Mouse (Mus musculus): ENCODE results near the gene Limch1. TPM values are rescaled to one million over a fixed set of nuclear protein-coding genes. Genes with fewer than 3 reads are reported as not detected.

Limch1 gene
- polyA plus RNA-seq, 1 experiment from 2014 or later: 58.6 TPM

DNA sequence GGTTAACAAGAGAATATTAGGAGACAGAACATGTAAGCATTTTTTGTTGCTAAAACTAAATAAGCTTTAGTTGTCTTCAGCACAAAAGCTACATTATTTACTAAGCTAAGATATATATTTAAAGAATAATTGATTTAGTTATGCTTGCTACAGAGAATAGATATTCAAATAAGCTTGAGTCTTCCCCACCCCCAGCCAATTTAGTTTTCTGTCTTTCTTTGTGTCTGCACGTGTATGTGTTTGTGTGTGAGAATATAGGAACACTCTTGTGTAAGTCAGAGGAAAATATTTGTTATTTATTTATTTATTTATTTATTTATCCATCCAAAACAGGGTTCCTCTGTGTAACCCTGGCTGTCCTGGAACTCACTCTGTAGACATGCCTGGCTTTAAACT is 14.3 kb upstream of the Limch1 start:
- Histone ChIP-seq H3K4me1 (replicated peaks; ENCODE audit: control insufficient read depth, insufficient read depth, low read length) (peaks cover 11% of the 10 kb centered on the region), H3K36me3 (replicated peaks; ENCODE audit: control insufficient read depth, insufficient read depth) (no peaks in the 10 kb centered on the region), H3K27me3 (ENCODE audit: control insufficient read depth, insufficient read depth, low read length) (no peaks in the 10 kb centered on the region), H3K9me3 (ENCODE audit: control insufficient read depth, low read length) (no peaks in the 10 kb centered on the region), H3K4me3 (replicated peaks; ENCODE audit: low read length) (no peak overlapping the region), H3K4me2 (replicated peaks) (peak overlapping the region; percentile 38; the same call in 1 of the 2 replicates), H3K27ac (0 out of 2 replicates have a peak overlapping the region, but pooled peaks have one; percentile 62), H3K9ac (no peak overlapping the region)
- ATAC-seq (ENCODE audit: low FRiP score): peak; percentile 32; the same call in 1 of the 2 replicates
- WGBS: 30% methylated on average over 1 of the region's 1 CpGs
- no peak for DNase-seq (ENCODE audit: low spot score)

DNA sequence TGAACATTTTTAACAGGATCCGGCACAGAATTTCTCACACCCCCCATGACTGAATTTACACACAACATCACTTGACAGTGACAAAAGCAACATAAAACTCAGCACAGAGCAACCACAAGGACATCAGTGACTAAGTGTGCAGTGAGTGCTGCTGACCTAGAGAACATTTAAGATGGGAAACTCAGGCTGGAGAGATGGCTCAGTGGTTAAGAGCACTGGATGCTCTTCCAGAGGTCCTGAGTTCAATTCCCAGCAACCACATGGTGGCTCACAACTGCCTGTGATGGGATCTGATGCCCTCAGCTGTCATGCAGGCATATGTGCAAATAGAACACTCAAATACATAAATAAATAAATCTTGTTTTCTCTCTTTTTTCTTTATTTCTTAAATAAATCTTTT is 12.1 kb upstream of the Limch1 start:
- no peak for ATAC-seq (ENCODE audit: low FRiP score)
- Histone ChIP-seq H3K4me1 (replicated peaks; ENCODE audit: control insufficient read depth, insufficient read depth, low read length) (peaks cover 11% of the 10 kb centered on the region), H3K27ac (no peak overlapping the region), H3K9ac (no peak overlapping the region), H3K4me2 (replicated peaks) (no peak overlapping the region), H3K4me3 (replicated peaks; ENCODE audit: low read length) (no peak overlapping the region), H3K9me3 (ENCODE audit: control insufficient read depth, low read length) (no peaks in the 10 kb centered on the region), H3K27me3 (ENCODE audit: control insufficient read depth, insufficient read depth, low read length) (no peaks in the 10 kb centered on the region), H3K36me3 (replicated peaks; ENCODE audit: control insufficient read depth, insufficient read depth) (no peaks in the 10 kb centered on the region)
- WGBS: 97% methylated on average over 1 of the region's 1 CpGs
- DNase-seq (ENCODE audit: low spot score): no peak

- DNase-seq (ENCODE audit: low spot score) (no peak), ATAC-seq (ENCODE audit: low FRiP score) (no peak)
- Histone ChIP-seq H3K4me3 (replicated peaks; ENCODE audit: low read length) (no peak overlapping the region), H3K9me3 (ENCODE audit: control insufficient read depth, low read length) (no peaks in the 10 kb centered on the region), H3K4me1 (replicated peaks; ENCODE audit: control insufficient read depth, insufficient read depth, low read length) (no peaks in the 10 kb centered on the region), H3K36me3 (replicated peaks; ENCODE audit: control insufficient read depth, insufficient read depth) (no peaks in the 10 kb centered on the region), H3K27ac (no peak overlapping the region), H3K27me3 (ENCODE audit: control insufficient read depth, insufficient read depth, low read length) (no peaks in the 10 kb centered on the region), H3K9ac (no peak overlapping the region), H3K4me2 (replicated peaks) (no peak overlapping the region)
- WGBS: 97% methylated on average over 3 of the region's 3 CpGs
Measured at GRCm38 (mm10) chr5:66739376-66739775, 6.3 kb upstream of the Limch1 start.

GRCm38 (mm10) chr5:66745996-66746681 is 512 bp downstream of the Limch1 start:
- peak; percentile 56 for ATAC-seq (ENCODE audit: low FRiP score)

GRCm38 (mm10) chr5:66746761-66747160 is 1.1 kb downstream of the Limch1 start:
- ATAC-seq (ENCODE audit: low FRiP score): no peak
- Histone ChIP-seq H3K27me3 (ENCODE audit: control insufficient read depth, insufficient read depth, low read length) (no peaks in the 10 kb centered on the region), H3K4me3 (replicated peaks; ENCODE audit: low read length) (peak overlapping the region; percentile 52), H3K4me2 (replicated peaks) (peak overlapping the region; percentile 72), H3K4me1 (replicated peaks; ENCODE audit: control insufficient read depth, insufficient read depth, low read length) (peaks cover 34% of the 10 kb centered on the region), H3K9ac (peak overlapping the region; percentile 74), H3K9me3 (ENCODE audit: control insufficient read depth, low read length) (no peaks in the 10 kb centered on the region), H3K27ac (peak overlapping the region; percentile 76), H3K36me3 (replicated peaks; ENCODE audit: control insufficient read depth, insufficient read depth) (no peaks in the 10 kb centered on the region)
- 6% methylated on average over 11 of the region's 11 CpGs for WGBS
- DNase-seq (ENCODE audit: low spot score): no peak

More at GRCm38 (mm10) chr5:66745996-66746681, 512 bp downstream of the Limch1 start:
- H3K4me1 ChIP-seq (replicated peaks; ENCODE audit: control insufficient read depth, insufficient read depth, low read length): peaks cover 27% of the 10 kb centered on the region
- H3K9ac ChIP-seq: peak overlapping the region; percentile 74
- H3K4me2 ChIP-seq (replicated peaks): peak overlapping the region; percentile 72
- peak; percentile 65 for DNase-seq (ENCODE audit: low spot score)
- H3K27ac ChIP-seq: peak overlapping the region; percentile 76
- under 1% methylated on average over 42 of the region's 42 CpGs for WGBS
- peak overlapping the region; percentile 52 for H3K4me3 ChIP-seq (replicated peaks; ENCODE audit: low read length)
- no peaks in the 10 kb centered on the region for H3K27me3 ChIP-seq (ENCODE audit: control insufficient read depth, insufficient read depth, low read length)
- H3K36me3 ChIP-seq (replicated peaks; ENCODE audit: control insufficient read depth, insufficient read depth): no peaks in the 10 kb centered on the region
- H3K9me3 ChIP-seq (ENCODE audit: control insufficient read depth, low read length): no peaks in the 10 kb centered on the region

DNA sequence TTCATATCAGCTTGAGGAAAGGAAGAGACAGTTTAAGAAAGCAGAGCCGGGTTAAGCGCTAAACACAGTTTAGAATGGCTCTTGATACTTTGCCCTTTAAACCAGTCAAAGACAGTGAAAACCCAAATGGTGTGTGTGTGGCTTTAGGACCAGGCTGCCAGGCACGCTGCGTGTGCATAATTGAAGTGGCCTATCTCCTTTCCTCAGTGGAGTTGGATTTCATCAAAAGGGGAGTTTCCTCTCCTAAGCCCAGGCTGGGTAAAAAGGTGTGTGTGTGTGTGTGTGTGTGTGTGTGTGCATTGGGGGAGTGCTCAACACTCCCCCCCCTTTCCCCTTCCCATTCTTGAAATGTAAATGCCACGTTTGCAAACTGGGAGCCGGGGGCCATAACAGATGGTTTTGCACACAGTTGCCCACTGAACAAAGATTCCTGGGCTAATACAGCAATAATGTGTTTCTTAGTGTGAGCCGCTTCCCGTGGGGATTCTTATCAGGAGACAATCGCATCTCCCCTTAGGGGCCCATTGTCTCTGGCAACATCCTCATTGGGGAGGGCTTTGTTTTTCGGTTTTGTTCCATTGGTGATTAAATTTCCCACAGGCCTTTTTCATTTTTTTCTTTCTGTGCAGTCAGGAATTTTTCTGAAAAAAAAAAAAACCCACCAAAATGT is 2.3 kb downstream of the Limch1 start:
- peak overlapping the region; percentile 52 for H3K4me3 ChIP-seq (replicated peaks; ENCODE audit: low read length)
- H3K27ac ChIP-seq: peak overlapping the region; percentile 63
- H3K4me1 ChIP-seq (replicated peaks; ENCODE audit: control insufficient read depth, insufficient read depth, low read length): peaks cover 34% of the 10 kb centered on the region
- H3K36me3 ChIP-seq (replicated peaks; ENCODE audit: control insufficient read depth, insufficient read depth): no peaks in the 10 kb centered on the region
- ATAC-seq (ENCODE audit: low FRiP score): no peak
- WGBS: 6% methylated on average over 10 of the region's 10 CpGs
- no peak for DNase-seq (ENCODE audit: low spot score)
- H3K9ac ChIP-seq: peak overlapping the region; percentile 74
- H3K4me2 ChIP-seq (replicated peaks): peak overlapping the region; percentile 72
- H3K9me3 ChIP-seq (ENCODE audit: control insufficient read depth, low read length): no peaks in the 10 kb centered on the region
- H3K27me3 ChIP-seq (ENCODE audit: control insufficient read depth, insufficient read depth, low read length): no peaks in the 10 kb centered on the region

DNA sequence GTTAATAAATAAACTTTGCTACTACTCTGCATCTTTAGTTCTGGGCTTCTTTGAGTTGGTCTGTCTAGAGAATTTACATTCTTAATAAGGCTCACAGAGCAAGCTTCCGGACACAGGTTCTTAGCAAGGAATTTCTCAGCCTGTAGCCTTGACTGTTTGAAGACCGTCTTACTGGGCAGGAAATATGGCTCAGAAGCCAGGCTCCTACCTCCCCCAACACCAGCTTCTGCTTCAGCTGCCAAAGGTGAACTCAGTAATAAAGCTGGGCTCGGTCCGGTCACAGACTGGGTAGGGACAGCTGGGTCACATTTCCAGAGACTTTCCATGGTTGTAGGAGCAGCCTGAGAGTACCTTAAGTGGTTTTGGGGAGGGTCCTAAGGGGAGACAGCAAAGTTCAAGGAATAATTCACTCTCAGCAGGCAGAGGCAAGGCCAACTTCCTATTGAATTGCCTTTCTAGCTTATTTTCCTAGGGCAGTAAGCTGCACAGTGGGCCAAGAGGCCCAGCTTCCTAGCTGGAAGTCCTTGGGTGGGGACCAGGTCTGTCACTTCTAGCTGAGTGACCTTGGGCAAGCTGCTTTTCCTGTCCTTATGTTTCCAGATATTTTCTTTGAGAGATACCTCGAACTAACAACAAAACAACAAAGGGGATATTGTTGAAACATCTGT is 3.0 kb downstream of the Limch1 start:
- DNase-seq (ENCODE audit: low spot score): no peak
- peak overlapping the region; percentile 72 for H3K4me2 ChIP-seq (replicated peaks)
- H3K27ac ChIP-seq: peak overlapping the region; percentile 63; the same call in 1 of the 2 replicates
- 26% methylated on average over 5 of the region's 5 CpGs for WGBS
- peaks cover 34% of the 10 kb centered on the region for H3K4me1 ChIP-seq (replicated peaks; ENCODE audit: control insufficient read depth, insufficient read depth, low read length)
- H3K9me3 ChIP-seq (ENCODE audit: control insufficient read depth, low read length): no peaks in the 10 kb centered on the region
- H3K4me3 ChIP-seq (replicated peaks; ENCODE audit: low read length): no peak overlapping the region; the same call in 1 of the 2 replicates
- no peaks in the 10 kb centered on the region for H3K27me3 ChIP-seq (ENCODE audit: control insufficient read depth, insufficient read depth, low read length)
- ATAC-seq (ENCODE audit: low FRiP score): no peak
- H3K9ac ChIP-seq: peak overlapping the region; percentile 74; the same call in 1 of the 2 replicates
- no peaks in the 10 kb centered on the region for H3K36me3 ChIP-seq (replicated peaks; ENCODE audit: control insufficient read depth, insufficient read depth)

DNA sequence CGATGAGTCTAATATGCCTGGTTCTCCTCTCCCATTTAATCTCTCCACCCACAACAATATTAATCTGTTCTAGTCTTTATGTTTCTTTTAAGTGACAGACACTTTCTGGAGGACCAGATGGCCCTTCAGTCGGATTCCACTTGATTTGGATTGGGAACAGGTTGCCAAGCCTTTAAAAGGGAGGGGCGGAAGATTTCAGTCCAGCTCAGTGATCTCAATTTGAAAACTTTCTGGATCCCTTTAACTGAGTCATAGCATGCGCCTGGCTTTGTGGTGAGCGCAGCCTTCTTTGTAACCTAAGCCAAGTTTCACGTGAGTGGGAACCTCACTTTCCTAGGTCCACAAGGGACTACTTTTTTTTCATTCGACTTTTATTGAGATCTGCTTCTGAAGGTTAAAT is 5.0 kb downstream of the Limch1 start:
- DNase-seq (ENCODE audit: low spot score) (no peak), ATAC-seq (ENCODE audit: low FRiP score) (no peak)
- H3K27ac ChIP-seq: no peak overlapping the region; the same call in 1 of the 2 replicates

GRCm38 (mm10) chr5:66751332-66751980 is 5.8 kb downstream of the Limch1 start:
- no peaks in the 10 kb centered on the region for H3K27me3 ChIP-seq (ENCODE audit: control insufficient read depth, insufficient read depth, low read length)
- H3K36me3 ChIP-seq (replicated peaks; ENCODE audit: control insufficient read depth, insufficient read depth): no peaks in the 10 kb centered on the region
- 36% methylated on average over 3 of the region's 3 CpGs for WGBS
- no peak for DNase-seq (ENCODE audit: low spot score)
- no peak overlapping the region for H3K9ac ChIP-seq
- H3K4me1 ChIP-seq (replicated peaks; ENCODE audit: control insufficient read depth, insufficient read depth, low read length): peaks cover 35% of the 10 kb centered on the region
- H3K4me3 ChIP-seq (replicated peaks; ENCODE audit: low read length): no peak overlapping the region
- ATAC-seq (ENCODE audit: low FRiP score): 0 out of 2 replicates have a peak, but pooled peaks have one; percentile 18
- H3K9me3 ChIP-seq (ENCODE audit: control insufficient read depth, low read length): no peaks in the 10 kb centered on the region
- no peak overlapping the region for H3K4me2 ChIP-seq (replicated peaks)
- no peak overlapping the region for H3K27ac ChIP-seq

More for the DNA sequence above, 5.0 kb downstream of the Limch1 start:
- Histone ChIP-seq H3K27me3 (ENCODE audit: control insufficient read depth, insufficient read depth, low read length) (no peaks in the 10 kb centered on the region), H3K4me1 (replicated peaks; ENCODE audit: control insufficient read depth, insufficient read depth, low read length) (peaks cover 34% of the 10 kb centered on the region), H3K9ac (no peak overlapping the region), H3K4me2 (replicated peaks) (no peak overlapping the region), H3K9me3 (ENCODE audit: control insufficient read depth, low read length) (no peaks in the 10 kb centered on the region), H3K4me3 (replicated peaks; ENCODE audit: low read length) (no peak overlapping the region), H3K36me3 (replicated peaks; ENCODE audit: control insufficient read depth, insufficient read depth) (no peaks in the 10 kb centered on the region)
- WGBS: 63% methylated on average over 7 of the region's 7 CpGs
